13 mouse cellular contexts compared by ENCODE assay signal in genomic region chr5:120176246-120177065, GRCm38 (mm10).
A peak's percentile ranks its signal among the peaks of the same experiment; 100 is the strongest.
DNase-seq lines count a peak whose midpoint lies in the region; ATAC-seq and TF ChIP-seq lines count a peak whose summit lies in the region.
"Had no signal": no experiment of that assay in that cellular context is flagged by ENCODE, and none has a peak within 500 bp of the region (broad histone marks: within the 10 kb centered on the region; RNA-seq: fewer than 3 reads in every experiment).

No protein-coding gene starts in this region.

- peaks cover 13% of the 10 kb centered on the region for H3K4me1 ChIP-seq in heart, embryonic 11.5 days (ENCODE audit: control insufficient read depth, insufficient read depth, low read length)
- no peaks in the 10 kb centered on the region; the same call in 1 of the 2 replicates for H3K4me1 ChIP-seq in forebrain, postnatal 0 days (ENCODE audit: insufficient read depth)

- no peak overlapping the region for H3K27ac ChIP-seq in heart, embryonic 11.5 days (ENCODE audit: low read depth, low read length)
- H3K27ac ChIP-seq in forebrain, postnatal 0 days (ENCODE audit: low read depth, low read length), result no peak overlapping the region
- H3K27ac ChIP-seq: kidney, postnatal 0 days; liver, embryonic 14.5 days had no signal

- 0 out of 2 replicates have a peak, but pooled peaks cover 5% of the 10 kb centered on the region for H3K36me3 ChIP-seq in heart, embryonic 11.5 days (ENCODE audit: control insufficient read depth, insufficient read depth, low read length)
- peaks cover 8% of the 10 kb centered on the region for H3K36me3 ChIP-seq in forebrain, postnatal 0 days (ENCODE audit: insufficient read depth)

- peak; percentile 98 for DNase-seq in heart, adult 11 months
- DNase-seq in adrenal gland, postnatal 14 days, result peak; percentile 65
- peak; percentile 92 for DNase-seq in cerebellum, adult 9-11 months
- peak; percentile 60 to 70 for DNase-seq in heart, adult 9 months (ENCODE audit: low spot score in 2 of 2)
- no peak for DNase-seq in forebrain, postnatal 0 days
- no peak for DNase-seq in spleen, adult 18-20 months
- DNase-seq: lung, postnatal 4 days; right cerebral cortex, postnatal 25 days; thymus, postnatal 36 days had no signal

- no peaks in the 10 kb centered on the region for H3K27me3 ChIP-seq in heart, embryonic 11.5 days (ENCODE audit: control insufficient read depth, insufficient read depth, low read length)
- H3K27me3 ChIP-seq in forebrain, postnatal 0 days (ENCODE audit: insufficient read depth, low read length), result no peaks in the 10 kb centered on the region

- no peak for TF ChIP-seq CTCF in forebrain, postnatal 0 days (IDR thresholded peaks at IDR 0.05; ENCODE audit: low read depth)

- H3K9ac ChIP-seq in heart, embryonic 11.5 days (ENCODE audit: low read depth, low read length), result no peak overlapping the region
- H3K9ac ChIP-seq in forebrain, postnatal 0 days, result no peak overlapping the region
- H3K9ac ChIP-seq: liver, embryonic 14.5 days had no signal

- no peak overlapping the region for H3K4me2 ChIP-seq in heart, embryonic 11.5 days
- H3K4me2 ChIP-seq in forebrain, postnatal 0 days (ENCODE audit: low read depth), result no peak overlapping the region

- no peaks in the 10 kb centered on the region for H3K9me3 ChIP-seq in heart, embryonic 11.5 days (replicated peaks; ENCODE audit: control insufficient read depth, low read length)
- no peaks in the 10 kb centered on the region for H3K9me3 ChIP-seq in forebrain, postnatal 0 days (ENCODE audit: low read length)

- 83% methylated on average over 13 of the region's 13 CpGs for whole genome bisulfite sequencing in heart, embryonic 11.5 days (ENCODE audit: insufficient replicate concordance)
- 94% methylated on average over 13 of the region's 13 CpGs for WGBS in forebrain, postnatal 0 days

- ATAC-seq in heart, embryonic 11.5 days (replicated peaks; ENCODE audit: insufficient number of reproducible peaks, low FRiP score, low TSS enrichment), result no peak
- no peak for ATAC-seq in forebrain, postnatal 0 days
- ATAC-seq in erythroblast, adult 5-6 weeks (replicated peaks; ENCODE audit: low FRiP score, poor library complexity, severe bottlenecking), result no peak

- no peak overlapping the region for H3K4me3 ChIP-seq in heart, embryonic 11.5 days (ENCODE audit: low read depth, low read length)
- H3K4me3 ChIP-seq in forebrain, postnatal 0 days (ENCODE audit: low read depth, low read length), result no peak overlapping the region

Comparison
In these comparisons a context has a peak if more than half of its experiments do, and no peak if none do; other contexts are left out.
1. DNase-seq: peak in heart, adult 11 months (single experiment), adrenal gland, postnatal 14 days (single experiment), cerebellum, adult 9-11 months (single experiment) and heart, adult 9 months (2 of 2); none in forebrain, postnatal 0 days (single experiment) and spleen, adult 18-20 months (0 of 2).